Mouse (Mus musculus) fibroblast of lung, adult 2 months (primary cell): ENCODE results near the gene Inhbc.
"Not testable (repeated sequence)": the region's sequence is repeated elsewhere in the genome, so short reads cannot be mapped to it uniquely, and the experiment has no call there.

Experiments used
- DNase-seq: peaks from one replicate; pipeline ENCODE4 v3.0.0-alpha.2; 2011; ENCODE audit warnings: low read depth

Gene Inhbc

DNA sequence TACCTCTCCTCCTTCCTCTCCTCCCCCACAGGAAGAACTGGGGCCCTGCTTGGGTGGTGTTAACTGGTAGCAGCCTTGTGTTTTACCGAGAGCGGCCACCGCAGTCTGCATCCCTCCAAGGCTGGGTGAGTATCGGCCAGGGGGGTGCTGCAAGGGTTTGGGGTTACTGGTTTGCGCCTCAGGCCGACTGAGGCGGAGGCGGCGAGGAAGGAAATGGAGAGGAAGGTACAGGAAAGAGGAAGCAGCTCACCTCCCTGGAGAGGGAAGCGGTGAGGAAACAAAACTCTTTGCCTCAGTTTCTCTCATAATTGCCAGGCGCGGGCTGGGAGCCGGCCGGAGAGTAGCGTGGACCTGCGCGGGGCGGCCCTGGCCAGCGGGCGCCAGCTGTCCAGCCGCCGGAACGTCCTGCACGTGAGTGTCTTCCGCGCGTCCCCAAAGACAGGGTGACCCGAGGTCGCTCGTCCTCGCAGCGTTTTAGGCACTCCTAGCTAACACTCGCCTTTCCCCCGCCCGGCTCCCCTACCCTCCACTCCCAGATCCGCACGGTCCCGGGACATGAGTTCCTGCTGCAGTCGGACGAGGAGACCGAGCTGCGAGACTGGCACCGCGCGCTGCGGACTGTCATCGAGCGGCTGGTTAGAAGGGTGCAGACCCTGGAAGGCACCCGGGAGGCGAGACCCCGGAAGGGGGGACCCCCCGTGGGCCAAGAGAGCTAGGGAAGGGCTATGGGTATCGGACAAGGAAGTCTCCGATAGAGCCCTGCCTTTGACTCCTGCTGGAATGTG lies 44.0 kb downstream of the Inhbc start:
- DNase-seq, result no peak

DNA sequence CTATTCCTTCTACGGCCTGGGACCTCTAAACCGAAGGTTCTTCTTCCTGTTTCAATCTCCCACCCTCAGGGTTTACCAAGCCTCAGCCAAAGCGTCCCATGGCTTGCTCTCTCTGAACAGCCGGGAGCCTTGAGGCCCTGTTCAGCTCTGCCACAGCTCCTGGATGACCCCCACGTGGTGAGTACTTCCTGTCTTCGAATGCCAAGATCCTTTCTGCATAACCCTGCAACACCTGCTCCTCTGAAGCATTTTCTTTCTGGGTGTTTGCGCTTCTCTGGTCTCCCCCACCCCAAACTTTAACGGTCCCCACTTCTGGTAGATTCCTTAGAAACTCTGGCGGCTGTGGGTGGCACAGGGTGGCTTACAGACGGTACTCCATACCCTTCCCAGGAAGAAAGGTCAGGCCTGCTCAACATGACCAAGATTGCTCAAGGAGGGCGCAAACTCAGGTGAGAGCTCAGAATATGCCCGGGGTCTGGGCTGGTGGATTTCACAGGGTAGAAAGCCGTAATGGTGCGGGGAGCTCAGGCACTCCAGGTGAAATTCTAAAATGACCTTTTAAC lies 44.7 kb downstream of the Inhbc start:
- no peak for DNase-seq

- no peak for DNase-seq
Measured at GRCm38 (mm10) chr10:127324495-127324894, 45.7 kb downstream of the Inhbc start.

DNA sequence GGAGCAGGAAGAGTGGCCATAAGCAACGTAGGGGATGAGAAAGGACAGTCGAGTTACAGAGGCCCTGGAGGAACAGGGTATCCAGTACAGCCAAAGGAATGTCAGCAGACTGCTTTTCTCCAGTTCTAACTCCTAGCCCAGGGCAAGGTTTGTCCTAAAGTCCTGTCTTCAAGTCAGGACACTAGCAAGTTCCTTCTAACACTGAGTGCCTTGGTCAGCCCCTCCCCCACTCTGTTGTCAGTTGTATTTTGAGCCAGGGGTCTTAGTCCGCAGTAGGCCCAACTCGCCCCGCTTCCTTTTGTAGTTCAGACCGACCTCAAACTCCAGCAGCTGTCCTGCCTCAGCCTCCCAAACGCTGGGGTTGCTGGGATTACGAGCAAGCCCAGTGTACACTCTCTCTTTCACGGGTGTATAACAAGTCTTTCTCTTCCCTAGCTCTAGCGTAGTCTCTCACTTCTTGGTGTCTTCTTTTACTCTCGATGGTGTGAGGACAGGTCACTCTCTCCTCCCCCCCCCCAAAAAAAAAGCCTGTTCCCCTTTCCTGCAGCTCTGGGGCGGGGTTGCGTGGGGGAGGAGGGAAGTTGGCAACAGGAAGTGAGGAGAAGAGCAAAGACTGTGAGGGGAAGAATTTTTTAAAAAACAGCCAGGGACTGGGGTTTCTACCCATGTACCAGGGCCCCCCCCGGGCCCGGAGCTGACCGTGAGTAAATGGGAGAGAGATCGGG lies 46.9 kb downstream of the Inhbc start:
- DNase-seq, result no peak

GRCm38 (mm10) chr10:127322669-127323068 lies 47.6 kb downstream of the Inhbc start:
- DNase-seq, result no peak

DNA sequence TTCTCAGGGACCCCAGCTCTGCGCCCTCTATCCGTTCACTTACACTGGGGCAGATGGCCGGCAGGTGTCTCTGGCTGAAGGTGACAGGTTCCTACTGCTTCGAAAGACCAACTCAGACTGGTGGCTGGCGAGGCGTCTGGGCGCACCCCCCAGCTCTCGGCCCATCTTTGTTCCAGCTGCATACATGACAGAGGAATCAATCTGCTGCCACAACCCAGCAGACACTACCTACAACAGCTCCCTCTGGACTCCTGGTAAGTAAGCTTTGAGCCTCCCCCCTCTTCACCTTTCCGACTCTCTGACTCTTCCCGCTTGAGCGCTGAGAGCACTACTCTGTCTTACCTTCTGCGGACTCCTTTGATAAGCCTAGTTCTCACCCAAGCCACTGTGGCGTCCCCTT lies 48.1 kb downstream of the Inhbc start:
- DNase-seq, result no peak

GRCm38 (mm10) chr10:127321621-127322020 lies 48.6 kb downstream of the Inhbc start, which contains the start of gene Arhgap9:
Gene Arhgap9 (plus strand): TSS chr10:127321964.
- DNase-seq, result no peak

DNA sequence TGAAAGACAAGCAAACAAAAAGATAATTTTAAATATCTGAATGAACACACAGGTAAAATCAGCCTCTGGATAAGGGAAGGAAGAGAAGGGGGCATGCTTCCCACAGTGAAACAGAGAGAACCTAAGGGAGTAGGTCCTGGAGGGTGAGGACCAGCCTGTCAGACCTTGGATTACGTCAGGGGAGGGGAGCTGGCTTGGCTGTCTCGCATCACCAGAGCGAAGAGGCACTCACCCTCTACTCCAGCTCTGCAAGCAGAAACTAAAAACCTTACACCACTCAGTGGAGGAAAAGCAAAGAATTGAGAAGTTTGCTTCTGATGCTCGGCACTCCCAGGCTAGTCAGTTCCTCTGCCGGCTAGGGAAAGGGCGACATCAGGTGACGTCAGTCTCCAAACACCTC lies 50.3 kb downstream of the Inhbc start:
- no peak for DNase-seq

DNA sequence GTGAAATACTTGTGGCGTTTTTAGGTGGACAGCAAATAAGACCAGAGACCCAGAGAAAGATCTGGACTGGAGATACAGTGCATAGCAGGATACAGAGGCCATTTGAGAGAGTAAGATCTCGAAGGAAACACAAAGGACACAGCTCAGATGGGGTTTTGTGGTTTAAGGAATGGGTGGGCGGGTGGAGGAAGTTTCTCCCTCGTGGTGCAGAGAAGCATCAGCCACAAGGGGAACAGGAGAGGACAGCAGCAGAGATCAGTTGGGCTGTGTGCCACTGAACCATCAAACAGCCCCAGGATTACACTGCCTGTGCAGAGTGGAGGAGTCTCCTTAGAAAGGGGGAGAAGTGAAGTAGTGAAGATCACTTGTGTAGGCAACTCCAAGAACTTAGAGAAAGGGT lies 52.2 kb downstream of the Inhbc start:
- DNase-seq, result no peak

DNA sequence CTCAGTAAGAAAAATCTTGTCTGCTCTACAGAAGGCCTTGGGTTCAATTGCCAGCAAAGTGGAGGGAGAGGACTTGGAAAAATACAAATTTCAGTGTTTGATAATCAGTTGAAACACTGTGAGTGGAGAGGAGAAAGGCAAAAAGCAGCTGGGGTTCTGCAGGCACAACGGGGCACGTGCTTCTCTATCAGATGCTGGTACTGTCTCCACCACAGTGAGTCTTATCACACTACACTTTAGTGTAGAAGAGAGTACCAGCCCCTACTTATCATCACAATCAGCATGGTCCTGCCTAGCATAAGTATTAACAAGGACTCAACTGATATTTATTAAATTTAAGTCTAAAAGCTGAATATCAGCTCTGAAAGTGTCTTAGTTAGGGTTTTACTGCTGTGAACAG lies 53.0 kb downstream of the Inhbc start:
- DNase-seq, result no peak

DNA sequence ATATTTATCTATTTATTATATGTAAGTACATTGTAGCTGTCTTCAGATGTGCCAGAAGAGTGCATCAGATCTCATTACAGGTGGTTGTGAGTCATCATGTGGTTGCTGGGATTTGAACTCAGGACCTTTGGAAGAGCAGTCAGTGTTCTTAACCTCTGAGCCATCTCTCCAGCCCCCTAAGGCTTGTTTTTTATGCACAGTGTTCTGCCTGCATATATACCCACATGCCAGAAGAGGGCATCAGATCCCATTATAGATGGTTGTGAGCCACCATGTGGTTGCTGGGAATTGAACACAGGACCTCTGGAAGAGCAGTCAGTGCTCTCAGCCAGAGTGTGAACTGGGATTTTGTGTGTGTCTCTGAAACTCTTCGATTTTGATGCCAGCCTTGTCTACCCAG lies 55.3 kb downstream of the Inhbc start:
- not testable (repeated sequence) for DNase-seq

DNA sequence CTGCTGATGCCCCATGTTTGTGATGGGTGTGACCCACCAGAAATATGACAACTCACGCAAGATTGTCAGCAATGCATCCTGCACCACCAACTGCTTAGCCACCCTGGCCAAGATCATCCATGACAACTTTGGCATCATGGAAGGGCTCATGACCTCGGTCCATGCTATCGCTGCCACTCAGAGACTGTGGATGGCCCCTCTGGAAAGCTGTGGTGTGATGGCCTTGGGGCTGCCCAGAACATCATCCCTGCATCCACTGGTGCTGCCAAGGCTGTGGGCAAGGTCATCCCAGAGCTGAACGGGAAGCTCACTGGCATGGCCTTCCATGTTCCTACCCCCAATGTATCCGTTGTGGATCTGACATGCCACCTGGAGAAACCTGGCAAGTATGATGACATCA lies 56.7 kb downstream of the Inhbc start:
- not testable (repeated sequence) for DNase-seq

GRCm38 (mm10) chr10:127312858-127313257 lies 57.4 kb downstream of the Inhbc start:
- no peak for DNase-seq

- DNase-seq, result peak; percentile 66
Measured at GRCm38 (mm10) chr10:127312356-127312676, 57.9 kb downstream of the Inhbc start.

DNA sequence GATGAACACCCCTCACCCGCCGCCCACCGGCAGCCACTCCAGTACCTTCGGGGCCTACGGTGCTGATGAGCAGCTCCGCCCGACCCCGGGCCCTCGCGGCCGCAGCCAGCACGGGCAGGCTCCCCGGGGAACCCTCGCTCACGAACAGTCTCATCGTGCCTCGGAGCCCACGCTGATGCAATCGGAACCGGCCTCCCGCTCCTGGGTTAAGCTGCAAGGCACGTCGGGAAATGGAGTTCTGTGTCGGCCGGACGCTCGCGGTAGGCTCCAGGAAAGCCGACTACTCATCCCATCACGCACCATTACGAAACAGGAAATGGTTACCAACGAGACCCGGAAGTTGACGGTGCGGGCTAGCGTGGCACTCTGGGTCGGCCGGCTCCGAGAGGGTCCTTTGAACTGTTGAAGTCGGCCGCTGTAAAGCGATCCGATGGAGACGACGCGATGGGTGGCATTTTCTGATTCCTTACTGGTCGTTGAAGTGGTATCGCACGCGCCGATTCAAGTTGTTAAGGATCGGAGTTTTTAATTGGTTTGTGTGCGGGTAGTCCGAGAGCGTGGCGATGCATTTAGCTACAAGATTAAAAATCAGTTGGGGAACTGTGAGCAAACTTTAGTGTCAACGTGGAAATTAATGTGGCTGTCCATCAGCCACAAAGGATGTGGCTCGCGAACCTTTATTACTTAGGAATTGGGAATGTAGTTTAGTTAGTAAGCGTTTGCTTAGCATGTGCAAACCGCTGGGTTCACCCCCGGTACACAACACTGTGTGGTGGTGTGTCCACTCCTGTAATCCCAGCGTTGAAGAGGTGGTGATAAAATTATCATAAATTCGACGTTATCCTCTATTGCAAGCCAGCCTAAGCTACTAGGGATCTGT lies 58.5 kb downstream of the Inhbc start, which contains the start of gene Mars:
TSS of gene Mars (minus strand) at position 311 of the 880 bp plus-strand sequence.
- peak; percentile 91 for DNase-seq

DNA sequence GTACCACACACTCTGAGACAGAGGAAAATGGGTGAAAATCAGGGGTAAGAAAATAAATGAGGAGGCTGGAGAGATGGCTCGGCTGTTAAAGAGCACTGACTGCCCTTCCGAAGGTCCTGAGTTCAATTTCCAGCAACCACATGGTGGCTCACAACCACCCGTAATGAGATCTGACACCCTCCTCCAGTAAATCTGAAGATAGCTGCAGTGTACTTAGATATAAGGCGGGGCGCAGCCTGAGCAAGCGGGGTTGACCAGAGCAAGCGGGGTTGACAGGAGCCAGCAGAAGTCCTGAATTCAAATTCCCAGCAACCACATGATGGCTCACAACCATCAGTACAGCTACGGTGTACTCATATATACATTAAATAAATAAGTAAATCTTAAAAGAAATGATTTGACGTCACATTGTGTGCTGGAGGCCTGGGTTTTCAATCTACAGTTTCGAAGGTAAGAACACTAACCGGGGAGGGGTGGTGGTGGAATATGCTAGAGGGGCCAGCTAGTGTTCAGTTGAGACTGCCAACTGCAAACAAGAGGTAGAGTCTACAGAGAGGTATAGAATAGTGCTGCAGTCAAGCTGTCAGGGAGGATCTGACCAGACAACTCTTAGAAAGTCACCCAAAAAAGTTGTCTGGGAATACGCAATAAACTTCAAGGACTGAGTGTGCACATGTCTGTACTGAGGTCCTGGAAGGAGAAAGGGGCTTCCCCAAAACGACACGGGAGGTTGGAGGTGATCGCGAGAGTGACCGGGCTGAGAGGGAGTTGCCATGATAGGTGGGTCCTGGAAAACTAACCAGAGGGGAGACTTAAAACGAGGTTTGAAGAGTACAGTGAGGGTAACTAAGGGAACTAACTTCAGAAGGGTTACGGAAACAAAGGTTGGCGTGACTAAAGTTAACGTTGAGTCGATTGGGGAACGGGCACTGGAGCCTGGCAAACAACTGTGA lies 59.4 kb downstream of the Inhbc start:
- peak; percentile 29 for DNase-seq

GRCm38 (mm10) chr10:127309167-127309566 lies 61.1 kb downstream of the Inhbc start:
- DNase-seq, result not testable (repeated sequence)
